11 mouse cellular contexts compared by ENCODE assay signal in genomic region chr5:38275771-38276170, GRCm38 (mm10). TPM values are rescaled to one million over a fixed set of nuclear protein-coding genes. Genes with fewer than 3 reads are reported as not detected.
A peak's percentile ranks its signal among the peaks of the same experiment; 100 is the strongest.
DNase-seq lines count a peak whose midpoint lies in the region; ATAC-seq and TF ChIP-seq lines count a peak whose summit lies in the region.
"Had no signal": no experiment of that assay in that cellular context is flagged by ENCODE, and none has a peak within 500 bp of the region (broad histone marks: within the 10 kb centered on the region; RNA-seq: fewer than 3 reads in every experiment).

Gene Otop1, plus strand, starts transcription at chr5:38275972.

- H3K4me1 ChIP-seq in ES-Bruce4 (ENCODE audit: control insufficient read depth, insufficient read depth, low read length) = no peaks in the 10 kb centered on the region
- H3K4me1 ChIP-seq in forebrain, embryonic 13.5 days = peaks cover 17% of the 10 kb centered on the region
- peaks cover 24% of the 10 kb centered on the region for H3K4me1 ChIP-seq in midbrain, embryonic 10.5 days

- H3K27me3 ChIP-seq in ES-Bruce4 (ENCODE audit: control insufficient read depth, insufficient read depth, low read length, poor library complexity, severe bottlenecking) = peaks cover 8% of the 10 kb centered on the region
- H3K27me3 ChIP-seq in forebrain, embryonic 13.5 days = peaks cover 76% of the 10 kb centered on the region
- peaks cover 72% of the 10 kb centered on the region for H3K27me3 ChIP-seq in midbrain, embryonic 10.5 days (ENCODE audit: low read depth, poor library complexity, severe bottlenecking)

- H3K4me2 ChIP-seq in forebrain, embryonic 13.5 days = peak within 1 kb of the TSS; percentile 60

- TF ChIP-seq EP300 in ES-Bruce4 (IDR thresholded peaks at IDR 0.05; ENCODE audit: insufficient read depth, low read depth, low read length) = peak; percentile 66

- no peak for ATAC-seq in forebrain, embryonic 13.5 days
- ATAC-seq in cerebellum, adult (ENCODE audit: insufficient number of reproducible peaks, low FRiP score, low TSS enrichment) = no peak
- ATAC-seq: liver, postnatal 0 days had no signal

- no peak for TF ChIP-seq POLR2A in ES-Bruce4 (IDR thresholded peaks at IDR 0.05; ENCODE audit: insufficient read depth, low read length)

- H3K9me3 ChIP-seq in ES-Bruce4 (replicated peaks; ENCODE audit: control insufficient read depth, insufficient read depth, low read length, poor library complexity, severe bottlenecking) = no peaks in the 10 kb centered on the region
- H3K9me3 ChIP-seq in forebrain, embryonic 13.5 days (replicated peaks) = no peaks in the 10 kb centered on the region
- no peaks in the 10 kb centered on the region for H3K9me3 ChIP-seq in midbrain, embryonic 10.5 days (replicated peaks)

- 2% methylated on average over 4 of the region's 4 CpGs for WGBS in forebrain, embryonic 13.5 days
- WGBS in midbrain, embryonic 10.5 days = 0% methylated on average over 4 of the region's 4 CpGs

- H3K9ac ChIP-seq in ES-Bruce4 (ENCODE audit: low read depth, poor library complexity, severe bottlenecking) = no peak within 1 kb of the TSS
- H3K9ac ChIP-seq in forebrain, embryonic 13.5 days = no peak within 1 kb of the TSS
- H3K9ac ChIP-seq: liver, postnatal 0 days had no signal

- no peak within 1 kb of the TSS for H3K27ac ChIP-seq in ES-Bruce4 (ENCODE audit: insufficient read depth, low read length)
- H3K27ac ChIP-seq in forebrain, embryonic 13.5 days = no peak within 1 kb of the TSS
- no peak within 1 kb of the TSS for H3K27ac ChIP-seq in midbrain, embryonic 10.5 days (replicated peaks)

- no peak for TF ChIP-seq CTCF in ES-Bruce4 (IDR thresholded peaks at IDR 0.05; ENCODE audit: low read depth, low read length)

- H3K4me3 ChIP-seq in ES-Bruce4 (ENCODE audit: low read depth, low read length) = peak within 1 kb of the TSS; percentile 15; the same call in 1 of the 2 replicates
- peak within 1 kb of the TSS; percentile 33 for H3K4me3 ChIP-seq in forebrain, embryonic 13.5 days
- peak within 1 kb of the TSS; percentile 51 for H3K4me3 ChIP-seq in midbrain, embryonic 10.5 days

- H3K36me3 ChIP-seq in ES-Bruce4 (ENCODE audit: control insufficient read depth, insufficient read depth, low read length, poor library complexity, severe bottlenecking) = no peaks in the 10 kb centered on the region
- peaks cover 10% of the 10 kb centered on the region for H3K36me3 ChIP-seq in forebrain, embryonic 13.5 days (ENCODE audit: poor library complexity, severe bottlenecking)
- peaks cover 11% of the 10 kb centered on the region; the same call in 1 of the 2 replicates for H3K36me3 ChIP-seq in midbrain, embryonic 10.5 days

- DNase-seq in R1 (ENCODE audit: low read depth, low spot score) = peak; percentile 84
- DNase-seq in midbrain, embryonic 10.5 days (ENCODE audit: low spot score) = no peak
- no peak for DNase-seq in right cerebral cortex, postnatal 36 days (ENCODE audit: low spot score in 2 of 2)
- DNase-seq in ovary, postnatal 14 days (ENCODE audit: low spot score) = no peak
- DNase-seq: cerebellum, postnatal 10 days; gastrocnemius, postnatal 14 days; liver, postnatal 0 days; thymus, adult 2 months had no signal

RNA-seq across cellular contexts. Expression of gene Otop1, which starts in this region (rescaled TPM):
- not detected in 2 replicates for polyA plus RNA-seq in ES-Bruce4 (2011; ENCODE audit: insufficient read depth, insufficient read length, low read depth, missing spikeins)
- not detected in 2 replicates for polyA plus RNA-seq in forebrain, embryonic 13.5 days (2015; fragmentation: Nextera tagmentation; extraction: Ambion mirVana)
- polyA plus RNA-seq in midbrain, embryonic 10.5 days (2016; fragmentation: Nextera tagmentation; extraction: Ambion mirVana) = 0.10 TPM in 1 of 2 replicates, not detected in the other
- polyA plus RNA-seq: liver, postnatal 0 days had no signal
